Mouse (Mus musculus): ENCODE measurements around the gene Ntm.

GRCm38 (mm10) chr9:29776542-29776941 is 186.4 kb downstream of the Ntm start:
- TF ChIP-seq POLR2A (IDR thresholded peaks at IDR 0.05; ENCODE audit: borderline replicate concordance, control insufficient read depth, low read depth, low read length) (no peak), CTCF (IDR thresholded peaks at IDR 0.05; ENCODE audit: control insufficient read depth, insufficient read depth, low read length) (no peak)

All from bone marrow, adult 2 months (tissue).